Mouse (Mus musculus) adrenal gland, adult 2 months (tissue): Measurements from ENCODE around the gene Ovol1. TPM values are rescaled to one million over a fixed set of nuclear protein-coding genes. Genes with fewer than 3 reads are reported as not detected.

Source experiments
- DNase-seq: peaks from one replicate; pipeline ENCODE4 v3.0.0; 2021
- polyA plus RNA-seq: library from polyadenylated mRNA; depleted of rRNA; stranded (reverse); fragments of >200 nt; gene quantifications from 2 replicates; pipeline ENCODE4 v1.2.3, GENCODE M21; 2012; rRNA removed
- total RNA-seq, 2 experiments: library from RNA; stranded (reverse); gene quantifications; 2 replicates each; pipeline ENCODE4 v1.2.3; 2021

Gene Ovol1
- total and polyA plus RNA-seq, 3 experiments, result not detected

GRCm38 (mm10) chr19:5518721-5519120, 41.7 kb downstream of the Ovol1 start:
- DNase-seq, result no peak

GRCm38 (mm10) chr19:5516906-5517505, 43.4 kb downstream of the Ovol1 start:
- peak; percentile 57 for DNase-seq

GRCm38 (mm10) chr19:5515840-5516777, 44.3 kb downstream of the Ovol1 start:
- DNase-seq, result peak; percentile 28

GRCm38 (mm10) chr19:5513005-5513349, 47.5 kb downstream of the Ovol1 start:
- no peak for DNase-seq

GRCm38 (mm10) chr19:5512091-5513004, 48.1 kb downstream of the Ovol1 start:
- DNase-seq, result no peak

- DNase-seq, result no peak
Observed at GRCm38 (mm10) chr19:5511074-5511632, 49.3 kb downstream of the Ovol1 start.

GRCm38 (mm10) chr19:5510031-5511026, 50.1 kb downstream of the Ovol1 start, which contains the start of gene Snx32:
Gene Snx32, minus strand, starts transcription at chr19:5510538.
- DNase-seq, result peak; percentile 99

- DNase-seq, result no peak
Observed at GRCm38 (mm10) chr19:5503687-5504086, 56.8 kb downstream of the Ovol1 start, which contains the start of gene 1700020D05Rik. Gene 1700020D05Rik, minus strand, starts transcription at chr19:5503787.

- peak; percentile 69 for DNase-seq
Observed at GRCm38 (mm10) chr19:5500330-5500875, 60.0 kb downstream of the Ovol1 start.

Other genes starting within 250 kb of the Ovol1 start
- gene Catsper1, start 224.9 kb downstream of the Ovol1 start, total RNA-seq, result not detected
- not detected in 2 replicates for gene Catsper1, start 224.9 kb downstream of the Ovol1 start, polyA plus RNA-seq
- 1 to 10 TPM; 1.1 to 3.2 TPM for gene Cst6, start 211.1 kb downstream of the Ovol1 start, total RNA-seq
- 1.9 and 6.1 TPM in 2 replicates for gene Cst6, start 211.1 kb downstream of the Ovol1 start, polyA plus RNA-seq
- 10 to 100 TPM; 22.5 to 23.7 TPM for gene Eif1ad, start 193.9 kb downstream of the Ovol1 start, total RNA-seq
- gene Eif1ad, start 193.9 kb downstream of the Ovol1 start, polyA plus RNA-seq, result 22.2 and 27.2 TPM in 2 replicates
- gene Banf1, start 193.5 kb downstream of the Ovol1 start, total RNA-seq, result 100 to 1,000 TPM; 138 to 155 TPM
- 99.6 and 110 TPM in 2 replicates for gene Banf1, start 193.5 kb downstream of the Ovol1 start, polyA plus RNA-seq
- gene Sart1, start 171.9 kb downstream of the Ovol1 start, total RNA-seq, result 10 to 100 TPM; 72.2 to 88.9 TPM
- gene Sart1, start 171.9 kb downstream of the Ovol1 start, polyA plus RNA-seq, result 5.4 and 8.1 TPM in 2 replicates
- gene Tsga10ip, start 158.1 kb downstream of the Ovol1 start, total RNA-seq, result not detected
- gene Tsga10ip, start 158.1 kb downstream of the Ovol1 start, polyA plus RNA-seq, result not detected in 2 replicates
- gene Drap1, start 135.7 kb downstream of the Ovol1 start, total RNA-seq, result 100 to 1,000 TPM; 273 to 290 TPM
- gene Drap1, start 135.7 kb downstream of the Ovol1 start, polyA plus RNA-seq, result 127 and 159 TPM in 2 replicates
- gene AI837181, start 135.5 kb downstream of the Ovol1 start, total RNA-seq, result 10 to 100 TPM; 48.8 to 53.3 TPM
- 109 and 115 TPM in 2 replicates for gene AI837181, start 135.5 kb downstream of the Ovol1 start, polyA plus RNA-seq
- gene Fosl1, start 113.1 kb downstream of the Ovol1 start, total RNA-seq, result 1 to 10 TPM in 1 of 2 experiments, not detected in 1; 1.2 TPM
- gene Fosl1, start 113.1 kb downstream of the Ovol1 start, polyA plus RNA-seq, result 0.06 and 0.16 TPM in 2 replicates
- gene Ccdc85b, start 102.8 kb downstream of the Ovol1 start, total RNA-seq, result 10 to 100 TPM in 1 of 2 experiments, 1 to 10 TPM in 1; 3.5 to 10.5 TPM
- 13.5 and 13.9 TPM in 2 replicates for gene Ccdc85b, start 102.8 kb downstream of the Ovol1 start, polyA plus RNA-seq
- gene Fibp, start 100.0 kb downstream of the Ovol1 start, total RNA-seq, result 10 to 100 TPM; 85.1 to 94.8 TPM
- gene Fibp, start 100.0 kb downstream of the Ovol1 start, polyA plus RNA-seq, result 89.9 and 95.9 TPM in 2 replicates
- under 1 TPM; 0.75 to 0.79 TPM for gene Ctsw, start 92.1 kb downstream of the Ovol1 start, total RNA-seq
- 0.71 and 1.1 TPM in 2 replicates for gene Ctsw, start 92.1 kb downstream of the Ovol1 start, polyA plus RNA-seq
- gene Efemp2, start 86.7 kb downstream of the Ovol1 start, total RNA-seq, result 100 to 1,000 TPM in 1 of 2 experiments, 10 to 100 TPM in 1; 49.7 to 107 TPM
- gene Efemp2, start 86.7 kb downstream of the Ovol1 start, polyA plus RNA-seq, result 112 and 116 TPM in 2 replicates
- 10 to 100 TPM; 23.2 to 24.9 TPM for gene Mus81, start 72.2 kb downstream of the Ovol1 start, total RNA-seq
- 39.5 and 45.7 TPM in 2 replicates for gene Mus81, start 72.2 kb downstream of the Ovol1 start, polyA plus RNA-seq
- gene Cfl1, start 70.2 kb downstream of the Ovol1 start, total RNA-seq, result 100 to 1,000 TPM; 732 to 783 TPM
- 308 and 311 TPM in 2 replicates for gene Cfl1, start 70.2 kb downstream of the Ovol1 start, polyA plus RNA-seq
- gene 1700020D05Rik, start 56.9 kb downstream of the Ovol1 start, total RNA-seq, result 1 to 10 TPM in 1 of 2 experiments, under 1 TPM in 1; 0.86 to 1.1 TPM
- 1.0 and 1.2 TPM in 2 replicates for gene 1700020D05Rik, start 56.9 kb downstream of the Ovol1 start, polyA plus RNA-seq
- gene Snx32, start 50.1 kb downstream of the Ovol1 start, total RNA-seq, result 10 to 100 TPM; 12.2 to 14.1 TPM
- gene Snx32, start 50.1 kb downstream of the Ovol1 start, polyA plus RNA-seq, result 13.0 and 15.0 TPM in 2 replicates
- gene Ap5b1, start 7.4 kb upstream of the Ovol1 start, total RNA-seq, result 1 to 10 TPM; 8.4 to 9.4 TPM
- gene Ap5b1, start 7.4 kb upstream of the Ovol1 start, polyA plus RNA-seq, result 12.8 and 16.8 TPM in 2 replicates
- 100 to 1,000 TPM; 109 to 147 TPM for gene Rnaseh2c, start 41.2 kb upstream of the Ovol1 start, total RNA-seq
- gene Rnaseh2c, start 41.2 kb upstream of the Ovol1 start, polyA plus RNA-seq, result 97.9 and 99.7 TPM in 2 replicates
- 10 to 100 TPM; 75.5 to 76.9 TPM for gene Kat5, start 49.6 kb upstream of the Ovol1 start, total RNA-seq
- 43.8 and 54.1 TPM in 2 replicates for gene Kat5, start 49.6 kb upstream of the Ovol1 start, polyA plus RNA-seq
- gene Rela, start 76.8 kb upstream of the Ovol1 start, total RNA-seq, result 100 to 1,000 TPM in 1 of 2 experiments, 10 to 100 TPM in 1; 89.8 to 149 TPM
- gene Rela, start 76.8 kb upstream of the Ovol1 start, polyA plus RNA-seq, result 163 and 221 TPM in 2 replicates
- gene Sipa1, start 103.1 kb upstream of the Ovol1 start, total RNA-seq, result 10 to 100 TPM; 39.8 to 62.1 TPM
- gene Sipa1, start 103.1 kb upstream of the Ovol1 start, polyA plus RNA-seq, result 165 and 177 TPM in 2 replicates
- 10 to 100 TPM; 42.6 to 44.2 TPM for gene Map3k11, start 128.1 kb upstream of the Ovol1 start, total RNA-seq
- 102 and 104 TPM in 2 replicates for gene Map3k11, start 128.1 kb upstream of the Ovol1 start, polyA plus RNA-seq
- gene Pcnx3, start 128.3 kb upstream of the Ovol1 start, total RNA-seq, result 10 to 100 TPM; 88.9 to 90.8 TPM
- 330 and 358 TPM in 2 replicates for gene Pcnx3, start 128.3 kb upstream of the Ovol1 start, polyA plus RNA-seq
- not detected for gene Kcnk7, start 143.7 kb upstream of the Ovol1 start, total RNA-seq
- gene Kcnk7, start 143.7 kb upstream of the Ovol1 start, polyA plus RNA-seq, result not detected in 2 replicates
- gene Ehbp1l1, start 165.7 kb upstream of the Ovol1 start, total RNA-seq, result 10 to 100 TPM; 30.3 to 31.6 TPM
- gene Ehbp1l1, start 165.7 kb upstream of the Ovol1 start, polyA plus RNA-seq, result 47.6 and 49.2 TPM in 2 replicates
- gene Fam89b, start 169.0 kb upstream of the Ovol1 start, total RNA-seq, result 10 to 100 TPM; 58.1 to 68.4 TPM
- gene Fam89b, start 169.0 kb upstream of the Ovol1 start, polyA plus RNA-seq, result 443 and 466 TPM in 2 replicates
- 100 to 1,000 TPM; 174 to 246 TPM for gene Ltbp3, start 180.3 kb upstream of the Ovol1 start, total RNA-seq
- 737 and 768 TPM in 2 replicates for gene Ltbp3, start 180.3 kb upstream of the Ovol1 start, polyA plus RNA-seq
- 100 to 1,000 TPM; 106 to 109 TPM for gene Scyl1, start 210.8 kb upstream of the Ovol1 start, total RNA-seq
- 119 and 125 TPM in 2 replicates for gene Scyl1, start 210.8 kb upstream of the Ovol1 start, polyA plus RNA-seq